Mouse (Mus musculus): Measurements from ENCODE around the gene Prkce.

Gene Prkce

DNA sequence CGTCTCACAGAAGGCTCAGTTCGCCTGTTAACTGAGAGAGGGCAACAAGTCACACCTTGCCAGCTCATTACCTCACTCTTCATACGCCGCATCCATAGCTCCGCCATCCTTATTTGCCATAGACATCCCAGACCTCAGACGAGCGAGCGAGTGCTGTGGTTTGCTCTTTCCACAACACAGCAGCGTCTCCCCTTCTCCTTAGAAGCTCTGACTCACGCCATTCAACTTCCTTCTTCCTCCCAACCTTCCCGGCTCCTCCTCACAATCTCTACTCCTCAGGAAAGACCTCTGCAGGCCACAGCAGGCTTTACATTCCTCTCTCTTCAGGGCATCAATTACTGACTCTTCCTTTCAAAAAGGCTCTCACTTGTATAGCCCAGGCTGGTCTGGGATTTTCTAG lies 51.0 kb downstream of the Prkce start:
- DNase-seq (ENCODE audit: low read depth, low spot score), result no peak

DNA sequence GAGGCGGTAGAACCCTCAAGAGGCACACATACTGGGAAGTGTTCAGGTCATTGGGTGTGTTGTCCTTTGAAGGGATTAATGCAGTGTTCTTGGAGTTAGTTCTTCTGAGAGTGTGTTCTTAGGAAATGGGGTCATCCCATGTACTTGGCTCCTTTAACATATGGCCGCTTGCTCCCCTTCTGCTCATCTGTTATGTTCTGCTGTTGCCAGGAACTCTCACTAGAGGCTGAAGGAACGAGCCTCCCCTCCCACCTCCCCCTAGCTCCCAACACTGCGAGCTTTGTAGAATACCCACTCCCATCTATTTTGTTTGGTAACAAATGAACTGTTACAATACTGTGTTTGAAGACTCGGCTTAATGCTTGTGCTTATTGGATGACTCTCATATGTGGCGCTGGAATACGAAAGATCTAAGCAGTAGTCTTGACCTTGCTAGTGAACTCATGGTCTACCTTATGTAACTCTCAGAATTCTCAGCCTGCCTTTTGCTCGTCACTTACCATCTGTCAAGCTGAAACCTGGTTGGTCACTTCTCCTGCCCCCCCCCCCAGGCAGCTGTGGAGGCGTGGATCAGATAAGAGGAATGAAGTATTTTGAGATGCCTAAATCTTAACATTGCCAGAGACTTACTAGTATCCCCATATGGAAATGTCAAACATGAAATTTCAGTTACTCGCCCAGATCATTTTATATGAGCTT lies 58.1 kb downstream of the Prkce start:
- no peak for DNase-seq (ENCODE audit: low read depth, low spot score)

DNA sequence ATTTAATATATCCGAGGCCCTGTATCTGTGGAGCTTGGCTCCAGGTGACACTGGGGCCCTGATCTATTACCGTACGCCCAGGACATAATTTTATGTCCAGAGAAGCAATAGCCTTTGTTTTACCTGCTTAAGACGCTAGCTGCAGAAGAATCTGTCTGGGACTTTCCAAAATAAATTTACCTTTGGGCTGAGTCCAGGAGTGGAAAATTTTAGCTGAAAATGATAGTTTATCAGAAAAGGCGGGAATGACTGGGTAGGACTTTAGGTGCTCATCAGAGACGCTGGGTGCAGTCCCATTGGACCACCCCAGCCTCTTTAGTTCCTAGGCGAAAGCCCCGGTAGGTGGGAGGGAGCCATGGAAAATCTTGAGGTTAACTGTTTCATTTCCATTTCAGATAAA lies 58.6 kb downstream of the Prkce start:
- DNase-seq (ENCODE audit: low read depth, low spot score), result no peak

DNA sequence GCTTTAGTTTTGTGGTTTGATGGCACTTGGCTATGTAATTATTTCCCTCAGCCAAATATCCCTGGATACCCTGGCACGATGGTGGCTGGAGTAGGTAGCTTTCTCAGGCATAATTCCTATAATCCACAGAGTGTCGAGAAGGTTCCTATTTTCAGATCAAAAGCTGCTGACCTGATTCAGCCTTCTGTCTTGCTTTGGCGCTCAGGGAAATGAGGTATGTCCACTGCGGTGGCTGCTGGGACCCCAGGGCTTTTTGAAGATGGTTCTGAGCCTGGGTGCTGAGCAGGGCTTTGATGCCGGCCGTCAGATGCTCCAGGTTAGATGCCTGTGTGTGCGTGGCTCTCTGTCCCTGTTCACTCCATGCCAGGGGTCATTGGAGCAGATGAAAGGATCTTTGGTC lies 59.0 kb downstream of the Prkce start:
- no peak for DNase-seq (ENCODE audit: low read depth, low spot score)

DNA sequence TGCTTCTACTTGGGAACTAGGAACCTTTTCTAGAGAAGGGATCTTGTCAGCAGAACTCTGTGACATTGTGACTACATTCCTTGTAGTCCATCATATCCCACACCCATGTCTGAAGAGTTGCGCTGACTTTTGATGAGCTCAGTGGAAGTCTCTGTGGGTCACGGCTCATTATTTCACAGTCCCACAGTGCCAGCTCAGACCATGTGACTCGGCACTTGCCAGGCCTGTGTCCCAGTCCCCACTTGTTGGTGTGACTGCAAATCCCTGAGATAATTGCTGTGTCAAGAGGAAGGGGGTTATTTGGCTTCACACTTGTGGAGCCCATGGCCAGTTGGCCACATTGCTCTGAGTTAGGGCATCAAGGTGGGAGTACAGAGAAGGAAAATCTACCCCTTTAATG lies 59.8 kb downstream of the Prkce start:
- no peak for DNase-seq (ENCODE audit: low read depth, low spot score)

DNA sequence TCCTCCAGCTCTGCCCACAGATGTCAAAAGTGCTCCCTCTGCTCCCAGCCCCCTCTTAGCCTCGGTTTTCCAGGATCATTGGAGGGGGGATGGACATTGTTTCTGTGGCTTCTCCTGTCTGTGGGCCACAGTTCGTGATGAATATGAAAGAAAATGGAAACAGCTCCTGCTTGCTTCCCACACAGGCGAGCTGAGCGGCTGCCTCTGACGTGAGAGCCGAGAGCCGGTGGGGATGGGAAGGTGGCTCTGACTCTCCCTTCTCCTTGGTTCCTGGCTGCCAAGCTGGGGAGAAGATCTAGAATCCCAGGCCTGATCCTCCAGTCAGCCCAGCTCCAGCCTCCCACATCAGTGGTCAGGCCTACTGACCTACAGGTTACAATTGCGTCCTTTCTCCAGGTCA lies 61.3 kb downstream of the Prkce start:
- DNase-seq (ENCODE audit: low read depth, low spot score), result no peak

DNA sequence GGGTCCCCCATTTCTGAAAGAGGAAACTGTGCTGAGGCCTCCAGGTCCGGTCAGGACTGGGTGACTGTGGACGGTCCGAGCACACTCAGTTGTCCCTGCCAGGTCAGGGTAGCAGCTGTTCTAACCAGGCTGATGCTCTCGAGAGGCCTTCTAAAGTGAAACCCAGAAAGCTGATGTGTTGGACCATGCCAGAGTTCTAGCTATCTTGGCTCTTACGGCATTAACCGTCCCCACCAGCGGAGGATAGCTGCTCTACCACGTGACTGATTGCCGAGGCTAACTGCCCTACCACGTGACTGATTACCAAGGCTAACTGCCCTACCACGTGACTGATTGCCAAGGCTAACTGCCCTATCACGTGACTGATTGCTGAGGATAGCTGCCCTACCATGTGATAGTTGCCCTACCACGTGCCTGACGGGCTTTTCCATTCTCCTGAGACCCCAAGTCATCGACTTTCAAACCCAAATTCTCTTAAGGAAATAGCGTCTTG lies 62.6 kb downstream of the Prkce start:
- DNase-seq (ENCODE audit: low read depth, low spot score), result no peak

DNA sequence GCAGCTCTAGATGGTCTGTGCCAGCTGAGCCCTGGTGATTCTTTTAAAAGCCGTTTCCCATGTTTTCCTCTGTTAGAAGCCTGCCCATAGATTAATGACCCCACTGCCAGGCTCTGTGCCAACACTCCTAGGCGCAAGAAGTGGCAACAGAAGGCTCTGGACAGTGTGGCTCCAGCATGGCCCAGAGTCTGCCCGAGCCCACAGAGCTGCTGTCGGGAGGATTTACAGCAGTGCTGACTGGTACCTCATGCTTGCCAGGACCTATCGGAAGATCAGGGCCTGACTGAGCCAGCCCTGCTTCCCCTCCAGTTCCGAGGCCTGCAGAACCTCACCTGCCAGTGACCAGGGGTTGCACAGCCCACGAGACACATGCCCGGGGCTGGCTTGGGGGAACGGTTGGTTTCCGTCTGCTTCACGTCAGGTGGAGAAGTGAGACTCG lies 64.2 kb downstream of the Prkce start:
- no peak for DNase-seq (ENCODE audit: low read depth, low spot score)

DNA sequence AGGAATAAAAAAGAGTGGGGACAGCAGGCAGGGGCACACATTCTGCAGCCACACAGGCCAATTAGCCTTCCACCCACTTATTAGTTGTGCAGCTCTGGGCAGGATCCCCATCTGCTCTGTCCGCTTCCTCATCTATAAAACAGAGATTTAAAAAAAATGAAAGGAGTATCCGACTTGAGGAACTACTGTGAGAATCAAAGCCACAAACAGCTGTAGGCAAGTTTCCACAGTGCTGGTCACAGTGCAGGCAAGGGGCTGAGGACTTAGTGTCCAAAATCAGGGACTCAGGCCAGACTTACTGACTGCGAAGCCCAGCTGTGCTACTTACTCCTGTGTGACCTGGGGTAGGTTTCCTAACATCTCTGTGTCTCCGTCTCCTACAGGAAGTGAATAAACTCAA lies 64.7 kb downstream of the Prkce start:
- DNase-seq (ENCODE audit: low read depth, low spot score), result no peak

DNA sequence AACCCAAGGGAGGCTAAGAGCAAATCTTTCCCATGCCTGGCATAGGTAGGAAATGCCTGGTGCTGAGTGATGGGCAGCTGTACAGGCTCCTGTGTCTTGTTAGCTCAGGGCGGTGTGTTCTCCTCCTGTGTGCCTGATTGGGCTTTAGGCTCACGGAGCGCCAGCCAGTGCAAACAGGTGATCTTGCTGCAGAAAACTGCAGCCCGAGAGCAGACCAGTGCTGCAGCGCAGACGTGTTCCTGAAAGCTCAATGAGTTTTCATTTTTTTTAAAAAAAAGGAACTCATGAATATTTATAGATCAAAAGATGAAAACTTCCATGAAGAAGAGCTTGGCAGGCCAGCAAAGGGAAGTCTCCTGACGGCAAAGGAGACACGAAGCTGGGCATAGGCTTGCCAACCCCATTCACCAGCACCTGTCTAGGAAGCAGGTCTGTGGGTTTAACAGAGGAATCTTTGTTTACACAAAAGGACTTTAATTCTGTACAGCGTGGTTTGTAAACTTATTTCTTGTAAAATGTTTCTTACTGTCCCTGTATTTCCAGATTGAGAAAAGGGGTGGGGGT lies 67.1 kb downstream of the Prkce start:
- DNase-seq (ENCODE audit: low read depth, low spot score), result no peak

DNA sequence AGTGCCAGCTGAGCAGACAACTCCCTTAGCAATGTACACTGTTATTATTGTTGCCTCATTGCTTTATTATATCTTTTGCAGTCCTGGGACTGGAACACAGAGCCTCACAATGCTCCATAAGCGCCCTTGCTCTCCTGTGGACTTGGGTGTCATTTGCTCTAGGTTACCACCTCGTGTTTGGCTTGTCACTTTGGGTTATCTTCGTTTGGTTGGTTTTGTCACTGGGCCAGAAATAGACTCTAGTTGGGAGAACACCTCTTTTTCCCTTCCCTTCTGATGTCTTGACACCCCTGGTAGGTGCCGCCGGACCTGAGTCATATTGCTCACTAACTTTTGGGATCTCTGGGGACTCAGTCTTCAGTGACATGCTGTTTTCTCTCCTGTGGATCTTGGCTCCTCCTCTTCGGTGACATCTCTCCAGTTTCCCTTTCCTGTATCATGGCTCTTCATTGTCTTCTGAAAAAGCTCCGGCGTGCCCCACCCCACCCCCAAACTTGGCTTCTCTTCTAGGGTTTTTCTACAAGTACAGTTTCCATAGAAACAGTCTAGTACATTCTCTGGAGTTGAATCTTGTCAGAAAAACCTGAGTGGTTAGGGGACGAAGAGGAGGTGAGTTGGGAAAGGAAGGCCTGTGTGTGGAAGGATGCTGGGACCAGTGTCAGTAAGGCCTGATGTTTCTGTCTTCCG lies 68.6 kb downstream of the Prkce start:
- no peak for DNase-seq (ENCODE audit: low read depth, low spot score)

DNA sequence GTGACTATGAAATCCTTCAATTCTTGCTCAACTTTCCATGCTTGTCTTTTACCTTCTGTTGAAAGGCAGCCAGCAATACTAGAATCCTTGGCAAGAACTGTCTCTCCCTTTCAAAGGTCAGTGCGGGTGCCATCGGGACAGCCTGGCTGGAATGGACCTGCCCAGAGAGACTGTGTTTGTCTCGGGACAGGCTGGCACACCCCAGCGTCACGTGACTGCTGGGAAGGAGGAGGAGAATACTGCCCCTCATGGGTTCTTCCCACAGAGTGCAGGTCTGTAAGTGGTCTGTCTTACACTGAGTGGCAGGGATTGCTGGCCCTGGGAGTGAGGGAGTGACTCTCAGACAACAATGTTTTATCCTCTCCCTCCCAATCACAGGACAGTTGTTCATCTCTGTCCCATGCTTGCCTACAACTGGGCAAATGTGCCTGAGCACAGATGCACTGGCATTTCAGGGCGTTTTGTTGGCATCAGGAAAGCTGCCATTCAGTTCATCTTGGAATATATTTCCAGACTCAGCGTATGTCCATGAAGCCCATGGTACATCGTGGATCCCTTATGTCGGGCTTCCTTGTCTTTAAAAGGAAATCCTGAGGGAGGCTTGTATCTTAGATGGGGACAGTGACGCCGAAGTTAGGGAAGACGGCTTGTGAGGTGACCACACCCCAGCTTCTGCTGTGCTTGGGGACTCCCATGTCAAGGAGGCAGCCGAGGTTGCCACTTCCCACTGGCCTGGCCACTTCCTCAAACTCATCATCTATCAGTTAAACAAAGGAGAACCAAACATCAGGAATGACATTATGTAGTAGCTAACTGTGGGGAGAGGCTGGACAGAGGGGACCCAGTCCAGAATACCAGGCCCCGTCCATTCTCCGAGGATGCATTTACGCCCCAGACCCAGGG lies 69.5 kb downstream of the Prkce start:
- no peak for DNase-seq (ENCODE audit: low read depth, low spot score)

DNA sequence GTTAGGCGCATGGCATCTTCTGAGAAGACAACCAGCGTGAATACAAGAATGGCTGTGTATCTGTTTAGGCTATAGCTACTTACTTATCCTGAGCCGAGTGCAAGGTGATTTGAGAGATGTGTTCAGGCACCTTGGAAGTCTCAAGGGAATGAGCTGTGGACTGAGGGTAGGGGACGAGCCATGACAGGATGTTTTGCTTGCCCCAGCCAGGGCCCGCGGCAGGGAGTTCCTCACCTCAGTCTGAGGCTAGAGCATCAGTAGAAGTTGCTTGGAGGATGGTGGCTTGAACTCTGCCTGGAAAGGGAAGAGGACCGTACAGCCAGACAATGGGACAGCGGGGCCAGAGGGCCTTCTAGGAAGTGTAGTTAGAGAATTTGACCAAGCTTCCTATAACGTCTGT lies 74.7 kb downstream of the Prkce start:
- no peak for DNase-seq (ENCODE audit: low read depth, low spot score)

DNA sequence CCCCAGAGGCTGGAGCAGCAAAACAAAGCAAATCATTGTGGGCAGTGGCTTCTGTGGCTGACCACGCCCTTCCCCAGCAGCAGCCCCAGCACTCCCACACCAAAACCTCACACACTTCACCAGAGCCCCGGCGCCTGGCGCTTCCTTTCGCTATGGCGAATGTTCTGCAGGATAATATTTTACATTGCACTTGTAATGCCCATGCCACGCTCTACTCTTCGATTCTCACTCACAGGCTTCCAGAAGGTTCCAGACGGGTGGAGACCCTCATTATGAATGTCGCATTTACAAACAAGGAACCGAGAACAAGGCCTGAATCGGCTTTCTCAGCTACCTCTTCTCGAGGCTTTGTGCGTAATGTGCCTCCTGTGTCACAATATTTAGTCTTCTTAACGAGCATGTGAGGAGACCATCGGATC lies 75.5 kb downstream of the Prkce start:
- no peak for DNase-seq (ENCODE audit: low read depth, low spot score)

DNA sequence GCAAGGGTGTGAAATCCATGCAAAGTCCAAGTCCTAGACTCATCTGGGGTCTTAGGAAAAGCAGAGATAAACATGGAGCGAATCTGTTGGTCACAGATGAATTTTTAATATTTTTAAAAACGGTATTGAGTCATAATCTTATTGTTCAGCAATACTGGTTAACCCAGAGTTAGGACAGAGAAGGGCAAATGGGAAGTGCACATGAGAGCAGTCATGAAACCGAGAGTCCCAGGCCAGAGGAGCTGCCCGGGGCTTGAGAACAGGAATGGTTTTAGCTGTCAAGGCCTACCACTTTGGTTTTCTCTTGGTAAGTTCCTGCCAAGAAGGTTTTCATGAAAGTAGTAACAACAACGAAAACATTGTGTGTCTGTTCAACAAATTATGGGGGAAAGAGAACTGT lies 76.8 kb downstream of the Prkce start:
- DNase-seq (ENCODE audit: low read depth, low spot score), result no peak

DNA sequence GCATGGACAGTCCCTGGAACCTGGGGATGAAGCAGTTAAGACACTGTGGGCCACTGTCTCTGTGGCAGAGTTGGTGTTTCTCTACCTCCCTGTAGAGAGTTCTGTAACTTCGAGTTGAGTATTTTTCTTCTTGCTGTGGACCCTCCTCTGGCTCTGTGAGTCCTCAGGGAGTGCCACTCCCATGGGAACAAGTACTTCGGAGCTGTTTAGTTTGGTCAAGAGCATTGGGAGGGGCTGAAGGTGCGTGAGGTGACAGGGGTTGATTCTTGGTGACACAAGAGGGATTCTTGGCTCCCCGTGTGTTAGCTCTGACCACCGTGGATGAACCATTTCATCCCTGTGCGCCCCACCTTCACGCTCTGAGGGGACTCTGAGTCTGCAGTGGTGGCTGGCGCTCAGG lies 81.2 kb downstream of the Prkce start:
- no peak for DNase-seq (ENCODE audit: low read depth, low spot score)

DNA sequence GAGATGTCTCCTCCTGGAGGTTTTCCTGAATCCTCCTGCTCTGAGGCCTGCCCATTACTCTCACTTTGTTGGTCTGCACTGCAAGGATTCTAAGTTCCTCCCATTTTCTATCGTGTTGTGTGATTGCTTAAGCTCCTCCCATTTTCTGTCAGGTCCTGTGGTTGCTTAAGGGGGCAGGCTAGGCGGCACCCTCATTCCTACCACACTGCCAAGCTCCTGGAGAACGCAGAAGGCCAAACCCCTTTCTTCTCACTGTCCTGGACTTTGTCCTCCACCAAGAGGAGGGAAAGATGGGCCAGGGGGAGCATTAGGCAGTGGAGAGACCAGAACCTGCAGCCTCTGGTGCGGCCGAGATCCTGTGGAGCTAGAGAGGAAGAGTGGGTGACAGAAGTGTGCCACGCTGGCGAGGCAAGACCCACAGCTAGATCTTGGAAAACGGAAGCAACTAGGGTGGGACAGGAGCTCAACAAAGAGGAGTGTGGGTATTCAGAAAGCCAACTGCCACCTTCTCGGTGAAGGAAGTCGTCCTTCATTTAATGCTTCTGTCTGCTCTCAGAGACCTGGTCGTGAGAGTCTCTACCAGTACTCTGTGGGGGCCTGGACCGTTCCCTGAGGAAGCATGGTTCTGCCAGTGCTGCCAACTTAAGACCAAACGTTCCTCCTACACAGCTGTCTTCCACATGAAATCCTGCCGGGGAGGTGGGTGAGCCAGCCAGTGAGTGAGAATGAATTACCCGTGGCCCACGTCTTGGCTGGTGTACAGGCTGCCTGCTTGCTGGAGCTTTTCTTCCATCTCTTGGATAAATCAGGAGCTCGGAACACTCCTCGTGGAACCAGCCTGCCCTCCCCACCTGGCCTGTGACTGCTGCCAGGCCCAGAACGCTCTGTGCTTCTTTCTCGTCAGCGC lies 82.2 kb downstream of the Prkce start:
- DNase-seq (ENCODE audit: low read depth, low spot score), result no peak

DNA sequence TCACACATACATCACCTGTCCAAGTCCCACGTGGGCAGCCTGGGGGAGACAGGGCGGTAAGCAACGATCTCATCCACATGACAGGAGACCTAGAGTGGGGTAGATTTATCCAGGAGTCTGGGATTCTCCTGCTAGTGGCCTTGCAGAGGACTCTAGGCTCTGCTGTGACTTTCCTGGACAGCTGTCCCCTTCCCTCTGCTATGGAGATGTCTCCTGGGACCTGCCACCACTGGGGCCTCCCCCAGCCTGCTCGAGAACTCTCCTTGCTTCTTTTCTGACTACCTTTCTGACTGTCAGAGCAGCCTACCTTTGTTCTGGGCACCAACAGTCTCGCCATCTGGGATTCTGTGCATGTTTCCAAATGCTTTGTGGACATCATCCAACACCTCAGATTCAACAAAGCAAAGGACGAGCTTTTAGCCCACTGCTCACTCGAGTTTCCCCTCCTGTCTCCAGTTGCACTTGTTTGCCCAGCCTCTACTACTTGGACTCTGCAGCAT lies 82.9 kb downstream of the Prkce start:
- DNase-seq (ENCODE audit: low read depth, low spot score), result no peak

DNA sequence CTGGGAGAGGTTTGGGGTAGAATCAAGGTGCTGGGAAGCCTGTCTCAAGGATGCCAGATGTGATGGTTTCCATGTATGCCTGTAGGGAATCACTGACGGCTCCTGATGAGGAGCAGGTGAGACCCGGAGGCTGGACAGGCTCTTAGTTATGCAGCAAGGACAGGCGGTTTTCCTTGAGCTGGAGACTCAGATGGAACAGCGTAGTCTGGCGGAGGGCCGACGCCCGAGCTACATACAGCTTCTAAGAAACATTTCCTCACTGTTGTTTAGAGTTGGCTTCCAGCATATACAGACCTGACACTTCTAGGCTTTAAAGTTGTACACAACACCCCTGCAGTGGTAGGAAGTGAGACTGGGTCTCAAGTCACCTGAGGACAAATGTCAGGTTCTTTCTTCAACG lies 86.3 kb downstream of the Prkce start:
- no peak for DNase-seq (ENCODE audit: low read depth, low spot score)

DNA sequence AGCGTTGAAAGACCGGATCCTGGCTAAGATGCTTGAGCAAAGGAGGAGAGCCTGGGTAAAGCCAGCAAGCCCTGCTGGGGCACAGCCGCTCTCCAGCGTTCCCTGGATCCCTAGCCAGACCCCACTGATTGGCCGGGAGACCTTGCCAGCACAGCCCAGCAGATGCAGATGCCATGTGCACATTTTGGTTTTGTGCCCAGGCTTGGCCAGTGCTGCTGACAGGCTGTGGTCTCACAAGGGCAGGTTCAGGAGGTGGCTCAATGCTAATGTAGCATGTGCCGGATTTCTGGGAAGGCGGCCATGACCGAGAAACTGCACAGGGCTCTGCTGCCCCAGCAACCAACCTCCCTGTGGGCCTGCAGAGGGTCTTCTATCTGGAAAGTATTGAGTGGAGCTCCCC lies 86.7 kb downstream of the Prkce start:
- no peak for DNase-seq (ENCODE audit: low read depth, low spot score)

DNA sequence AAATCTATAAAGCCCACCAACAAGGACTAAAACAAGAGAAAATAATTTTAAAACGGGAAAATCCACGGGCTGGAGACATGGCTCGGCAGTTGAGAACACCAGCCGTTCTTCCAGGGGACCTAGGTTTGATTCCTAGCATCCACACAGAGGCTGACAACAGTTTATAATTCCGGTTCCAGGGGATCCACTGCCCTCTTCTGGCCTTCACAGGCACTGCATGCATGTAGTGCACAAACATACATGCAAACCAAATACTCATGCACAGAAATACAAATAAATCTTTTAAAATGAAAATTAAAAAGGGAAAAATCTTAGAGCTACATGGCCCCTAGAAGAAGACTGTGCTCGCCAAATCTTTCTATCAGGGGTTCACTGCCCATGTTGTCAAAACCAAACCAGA lies 87.4 kb downstream of the Prkce start:
- no peak for DNase-seq (ENCODE audit: low read depth, low spot score)
